Mouse (Mus musculus) megakaryocyte, embryonic 14.5 days (primary cell): ENCODE measurements around the gene Mfrp.

Experiments
- FLI1 ChIP-seq: IDR thresholded peaks from 2 replicates; pipeline ENCODE4 v1.6.1; 2012; ENCODE audit warnings: low read length, inconsistent platforms, mixed read lengths
- GATA1 ChIP-seq: IDR thresholded peaks from 3 replicates; pipeline ENCODE4 v1.6.1; 2012; ENCODE audit warnings: mixed read lengths, low read length, inconsistent platforms, borderline replicate concordance

GRCm38 (mm10) chr9:44141951-44142350, 40.4 kb downstream of the Mfrp start:
- TF ChIP-seq GATA1 (no peak), FLI1 (no peak)
